Mouse (Mus musculus): ENCODE data around the gene Dpm3.

Gene Dpm3

GRCm38 (mm10) chr3:89294195-89294594 lies 35.0 kb downstream of the Dpm3 start:
- DNase-seq (ENCODE audit: low read depth, low spot score) = no peak

DNA sequence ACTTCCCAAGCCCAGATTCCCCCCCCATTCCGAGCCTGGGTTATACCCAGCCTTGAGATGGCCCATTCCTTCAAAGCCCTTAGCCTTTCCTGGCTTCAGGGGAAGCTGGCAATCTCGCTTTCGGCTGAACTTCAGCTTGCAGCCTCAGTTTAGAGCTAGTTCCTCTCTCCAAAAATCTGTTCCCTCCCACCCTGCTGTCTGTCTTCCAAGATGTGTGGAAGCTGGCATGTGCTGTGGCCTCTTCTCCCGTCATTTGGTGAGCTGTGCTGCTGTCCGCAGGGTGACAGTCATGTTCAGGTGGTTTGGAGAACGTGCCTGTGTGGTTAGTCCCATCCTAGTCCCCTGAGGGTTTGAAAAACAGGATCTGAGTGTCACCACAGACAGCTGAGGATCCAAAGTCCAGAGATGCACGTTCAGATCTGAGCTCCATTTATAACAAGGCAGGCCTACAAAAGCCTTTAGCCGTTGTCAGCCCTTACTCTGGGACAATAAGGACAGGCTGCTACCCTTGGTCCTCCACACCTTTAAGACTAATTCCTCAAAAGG lies 36.6 kb downstream of the Dpm3 start:
- no peak for DNase-seq (ENCODE audit: low read depth, low spot score)

DNA sequence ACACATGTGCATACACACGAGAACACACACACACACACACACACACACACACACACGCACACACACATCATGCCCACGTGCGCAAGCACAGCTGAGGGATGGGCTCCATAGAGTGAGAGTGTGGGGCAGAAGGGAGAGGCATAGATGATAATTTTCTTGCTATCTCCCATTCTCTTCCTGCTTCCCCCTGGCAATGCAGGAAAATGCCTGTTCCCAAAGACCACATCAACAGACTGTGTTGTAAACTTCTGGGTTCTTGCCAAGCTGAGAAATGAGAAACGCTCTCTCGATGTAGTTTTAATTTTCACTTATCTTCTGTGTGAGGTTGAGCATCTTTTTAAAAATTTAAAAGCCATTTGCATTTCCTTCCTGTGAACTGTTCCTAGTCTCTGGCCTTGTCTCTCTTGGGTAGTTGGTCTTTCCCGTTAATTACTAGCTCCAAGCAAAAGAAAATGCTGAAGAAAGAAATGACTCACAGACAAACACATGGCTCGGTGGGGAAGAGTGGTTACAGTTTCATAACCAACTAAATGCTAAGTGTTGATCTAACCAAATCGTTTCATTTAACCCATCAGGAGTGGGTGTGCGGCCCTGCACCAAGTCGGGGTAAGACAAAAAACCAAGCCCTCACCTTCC lies 37.7 kb downstream of the Dpm3 start:
- DNase-seq (ENCODE audit: low read depth, low spot score) = no peak

GRCm38 (mm10) chr3:89298908-89299307 lies 39.8 kb downstream of the Dpm3 start:
- DNase-seq (ENCODE audit: low read depth, low spot score) = no peak

DNA sequence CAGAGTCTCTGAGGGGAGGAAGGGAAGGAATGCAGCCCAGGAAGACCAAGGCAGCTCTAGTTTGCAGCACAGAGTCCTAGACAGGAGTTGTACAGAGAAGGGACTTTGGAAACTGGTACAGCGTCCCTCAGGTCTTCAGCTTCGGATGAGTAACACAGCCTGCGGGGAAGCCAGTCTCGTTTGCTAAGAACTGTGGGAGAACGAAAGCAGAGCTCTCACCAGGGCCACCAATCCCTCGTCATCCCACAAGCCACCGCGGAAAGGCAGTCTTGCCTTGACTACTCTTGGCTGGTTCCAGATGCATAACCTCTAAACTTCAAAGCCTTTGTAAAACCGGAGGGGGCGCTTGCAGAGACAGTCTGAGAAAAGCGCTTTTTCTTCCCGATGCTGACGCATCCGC lies 40.3 kb downstream of the Dpm3 start:
- no peak for DNase-seq (ENCODE audit: low read depth, low spot score)

DNA sequence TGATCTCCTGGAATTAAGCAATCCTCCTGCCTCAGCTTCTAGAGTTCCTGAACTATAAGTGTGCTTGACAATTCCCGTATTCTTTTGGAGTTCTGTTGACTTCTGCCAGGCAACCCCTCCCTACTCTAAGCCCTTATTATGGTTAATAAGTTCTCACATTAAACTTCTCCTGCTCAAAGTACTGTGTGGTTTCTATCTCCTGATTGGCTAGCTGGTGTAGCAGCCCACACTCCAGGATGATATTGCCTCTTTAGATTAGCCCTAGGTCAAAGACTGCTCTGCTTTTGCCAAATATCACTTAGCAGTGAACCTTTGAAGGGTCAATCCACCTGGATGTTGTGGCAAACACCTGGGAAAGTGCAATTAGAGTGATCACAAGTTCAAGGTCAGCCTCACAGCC lies 40.9 kb downstream of the Dpm3 start:
- DNase-seq (ENCODE audit: low read depth, low spot score) = no peak

- DNase-seq (ENCODE audit: low read depth, low spot score) = no peak
Observed at GRCm38 (mm10) chr3:89300514-89300913, 41.4 kb downstream of the Dpm3 start.

GRCm38 (mm10) chr3:89304440-89304839 lies 45.3 kb downstream of the Dpm3 start:
- no peak for DNase-seq (ENCODE audit: low read depth, low spot score)

GRCm38 (mm10) chr3:89305105-89305504 lies 45.9 kb downstream of the Dpm3 start:
- no peak for DNase-seq (ENCODE audit: low read depth, low spot score)

DNA sequence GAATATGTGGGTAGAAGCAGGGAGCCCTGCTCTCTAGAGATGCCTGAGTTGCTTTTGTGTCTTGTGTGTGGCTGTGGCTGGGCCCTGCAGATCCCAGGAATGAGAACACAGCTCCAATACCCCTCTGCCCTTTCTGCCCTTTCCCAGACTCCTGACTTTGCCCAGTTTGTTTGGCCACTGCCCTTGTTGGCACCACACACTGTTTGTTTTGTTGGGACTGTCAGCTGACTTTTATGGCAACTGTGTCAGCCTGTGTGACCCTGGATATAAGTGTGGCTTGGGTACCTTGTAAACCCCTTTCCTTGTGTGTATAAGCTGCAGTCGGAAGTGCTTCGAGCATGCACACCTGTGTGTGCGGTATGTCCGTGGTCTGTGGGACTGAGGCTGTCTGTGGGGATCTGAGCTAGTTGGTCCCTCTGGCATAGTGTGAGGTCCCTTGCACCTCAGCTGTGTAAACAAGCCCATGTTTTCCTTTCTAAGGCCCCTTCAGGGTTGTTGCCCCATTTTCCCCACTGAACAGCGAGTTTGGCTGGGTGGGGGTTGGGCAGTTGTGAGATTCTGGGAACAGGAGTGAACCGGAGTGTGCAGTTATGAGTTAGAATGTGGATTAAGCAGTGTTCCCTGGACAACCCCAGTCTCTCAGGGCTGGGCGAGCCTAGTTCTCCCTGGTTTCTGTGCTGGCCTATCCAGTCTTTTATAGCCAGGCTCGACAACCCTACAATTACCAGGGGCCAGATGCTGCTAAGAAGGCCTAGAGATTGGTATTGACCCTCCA lies 46.6 kb downstream of the Dpm3 start:
- DNase-seq (ENCODE audit: low read depth, low spot score) = no peak

GRCm38 (mm10) chr3:89308089-89308488 lies 48.9 kb downstream of the Dpm3 start:
- DNase-seq (ENCODE audit: low read depth, low spot score) = peak; percentile 78

GRCm38 (mm10) chr3:89314340-89314739 lies 55.2 kb downstream of the Dpm3 start:
- DNase-seq (ENCODE audit: low read depth, low spot score) = no peak

- no peak for DNase-seq (ENCODE audit: low read depth, low spot score)
Observed at GRCm38 (mm10) chr3:89314791-89315190, 55.6 kb downstream of the Dpm3 start.

DNA sequence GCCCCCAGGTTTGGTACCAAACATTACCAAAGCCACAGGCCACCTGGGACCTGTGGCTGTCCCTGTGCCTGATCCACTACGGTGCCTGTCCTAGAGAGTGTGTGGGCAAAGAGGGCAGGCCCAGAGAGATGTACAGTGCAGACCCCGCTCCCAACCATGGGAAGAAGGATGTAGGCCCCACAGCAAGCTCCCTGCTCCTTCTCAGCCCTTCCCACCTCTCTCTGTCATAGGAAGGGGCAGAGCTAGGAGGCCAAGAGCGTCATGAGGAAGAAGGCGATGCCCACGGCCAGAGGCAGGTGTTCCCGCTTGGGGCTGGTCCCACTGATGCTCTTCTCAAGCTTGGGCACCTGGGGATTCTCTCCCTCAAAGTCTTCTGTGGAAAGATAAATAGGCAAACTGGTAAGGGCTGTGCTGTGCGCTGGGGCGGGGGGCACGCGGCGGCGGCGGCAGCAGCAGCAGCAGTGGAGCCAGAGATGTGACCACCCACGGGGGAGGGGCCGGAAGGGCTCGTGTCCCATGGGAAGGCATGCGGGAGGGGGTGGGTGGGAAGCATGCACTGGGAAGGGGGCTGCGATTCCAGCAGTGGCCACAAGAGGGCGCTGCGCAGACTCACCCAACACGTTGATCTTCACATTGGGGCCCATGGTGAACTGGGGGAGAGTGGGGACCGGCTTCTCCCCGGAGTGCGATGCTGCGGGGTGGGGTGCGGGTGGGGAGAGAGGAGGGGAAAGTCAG lies 56.2 kb downstream of the Dpm3 start:
- DNase-seq (ENCODE audit: low read depth, low spot score) = peak; percentile 90

DNA sequence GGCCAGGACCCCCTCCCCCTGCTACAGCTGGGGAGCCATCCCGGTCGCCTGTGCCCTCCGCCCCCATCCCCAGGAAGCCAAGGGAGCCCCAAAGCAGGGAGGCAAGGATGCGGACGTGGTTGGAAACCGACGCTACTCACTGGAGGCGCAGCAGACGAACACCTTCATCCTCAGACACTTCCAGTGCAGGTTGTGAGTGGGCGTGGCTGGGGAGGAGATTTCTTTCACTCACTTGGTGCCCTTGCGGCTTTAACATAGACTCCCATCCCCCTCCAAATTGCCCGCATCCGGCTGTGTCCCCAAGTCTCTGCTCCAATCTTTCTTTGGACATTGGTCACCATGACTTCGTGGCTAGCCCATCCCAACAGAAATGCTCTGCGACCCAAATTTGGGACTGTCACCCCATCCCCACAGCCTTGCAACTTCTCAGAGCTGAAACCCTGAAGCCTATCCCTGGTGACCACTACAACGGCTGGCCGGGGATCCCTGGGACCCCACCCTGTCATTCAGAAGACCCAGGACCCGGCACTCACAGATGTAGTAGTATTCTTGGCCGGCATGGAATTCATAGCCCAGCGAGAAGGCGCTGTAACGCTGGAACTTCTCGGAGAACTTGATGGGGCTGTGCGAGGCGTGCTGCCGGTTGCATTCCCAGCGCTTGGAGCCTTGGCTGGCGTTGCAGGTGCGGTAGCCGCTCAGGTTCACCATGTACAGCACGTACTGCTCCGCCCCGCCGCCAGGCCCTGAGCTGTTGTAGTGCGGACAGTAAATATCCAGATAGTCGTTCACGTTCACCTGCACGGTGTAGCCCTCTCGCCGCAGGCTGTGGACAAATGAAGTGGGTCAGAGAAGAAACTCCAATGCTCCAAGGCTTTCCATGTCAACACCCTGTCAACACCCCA lies 57.0 kb downstream of the Dpm3 start:
- no peak for DNase-seq (ENCODE audit: low read depth, low spot score)
